Mouse (Mus musculus) retina, adult 2 months (tissue): ENCODE measurements around the gene Srrm4.

Experiments
- DNase-seq: peaks from one replicate; pipeline ENCODE4 v3.0.0-alpha.2; 2012; ENCODE audit warnings: low read depth, low spot score

Gene Srrm4

GRCm38 (mm10) chr5:116553868-116554267 lies 37.7 kb downstream of the Srrm4 start:
- no peak for DNase-seq

GRCm38 (mm10) chr5:116553106-116553505 lies 38.5 kb downstream of the Srrm4 start:
- no peak for DNase-seq

- DNase-seq, result no peak
Measured at GRCm38 (mm10) chr5:116552584-116552983, 39.0 kb downstream of the Srrm4 start.

DNA sequence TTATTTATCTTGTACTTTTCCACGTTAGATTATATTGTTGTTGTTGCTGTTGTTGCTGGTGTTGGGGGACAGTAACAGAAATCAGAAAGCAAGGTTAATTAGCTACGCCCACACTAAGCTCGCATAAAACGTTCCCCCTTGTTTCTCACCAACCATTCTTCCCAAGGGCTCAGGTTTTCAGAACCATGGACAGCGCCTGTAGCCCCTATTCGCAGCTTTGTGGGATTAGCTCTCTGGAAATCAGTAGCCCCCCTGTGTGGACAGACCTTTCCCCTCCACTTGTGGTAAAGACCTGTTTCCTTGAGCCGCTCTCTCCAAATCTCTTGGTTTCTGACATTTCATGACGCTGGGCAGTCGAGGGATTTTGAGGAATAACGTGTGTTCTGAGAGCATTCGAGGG lies 45.9 kb downstream of the Srrm4 start:
- DNase-seq, result no peak

GRCm38 (mm10) chr5:116542317-116542716 lies 49.3 kb downstream of the Srrm4 start:
- DNase-seq, result no peak

DNA sequence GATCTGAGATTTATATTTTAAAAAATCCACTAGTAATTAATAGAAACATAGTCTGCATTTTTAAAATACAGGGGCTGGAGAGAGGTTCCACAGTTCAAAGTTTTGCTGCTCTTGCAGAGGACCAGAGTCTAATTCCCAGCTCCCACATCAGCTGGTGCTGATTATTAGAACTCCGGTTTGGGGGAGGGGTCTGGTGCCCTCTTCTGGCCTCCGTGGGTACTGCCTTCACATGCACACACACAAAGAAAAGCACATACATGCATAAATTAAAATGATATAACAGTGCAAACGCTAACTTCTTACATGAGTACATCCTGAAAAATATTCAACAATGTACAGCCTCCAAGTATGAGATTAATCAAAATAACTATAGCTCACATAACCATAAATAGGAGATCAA lies 50.5 kb downstream of the Srrm4 start:
- no peak for DNase-seq

- DNase-seq, result no peak
Measured at GRCm38 (mm10) chr5:116539360-116539759, 52.3 kb downstream of the Srrm4 start.

DNA sequence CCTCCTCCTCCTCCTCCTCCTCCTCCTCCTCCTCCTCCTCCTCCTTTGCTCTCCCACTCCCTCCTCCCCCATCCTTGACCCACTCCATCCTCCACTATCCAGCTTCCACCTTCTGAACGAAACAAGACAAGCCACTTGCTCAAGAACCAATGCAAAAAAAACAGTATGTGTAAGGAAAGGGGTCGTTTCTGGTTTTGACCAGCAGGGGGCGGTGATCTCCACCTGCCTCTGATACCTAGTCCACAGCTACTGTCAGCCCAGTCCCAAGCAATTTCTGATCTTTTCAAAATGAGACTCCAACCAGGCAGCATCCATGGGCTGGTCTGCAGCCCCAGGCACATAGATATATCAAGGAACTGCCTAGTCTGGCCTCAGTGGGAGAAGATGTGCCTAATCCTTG lies 53.1 kb downstream of the Srrm4 start:
- DNase-seq, result no peak

GRCm38 (mm10) chr5:116526324-116526723 lies 65.3 kb downstream of the Srrm4 start:
- DNase-seq, result no peak

- no peak for DNase-seq
Measured at GRCm38 (mm10) chr5:116525308-116525707, 66.3 kb downstream of the Srrm4 start.

DNA sequence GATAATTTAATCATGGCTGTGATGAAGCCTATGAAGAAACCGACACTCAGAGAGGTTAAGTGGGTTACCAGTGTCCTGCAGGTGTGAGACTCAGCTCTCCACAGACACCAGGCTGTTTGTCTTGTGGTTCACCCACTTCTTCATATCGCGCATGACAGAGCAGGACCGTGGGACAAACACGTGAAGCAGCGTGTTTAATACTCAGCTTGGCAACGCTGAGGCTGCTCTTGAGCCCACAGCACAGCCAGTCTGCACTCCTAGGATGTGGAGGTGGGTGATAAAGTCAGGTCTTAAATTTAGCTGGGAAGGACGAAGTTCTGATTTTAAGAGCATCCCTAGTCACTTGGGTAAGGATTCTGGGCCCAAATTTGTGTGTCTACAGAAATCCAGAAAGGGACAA lies 68.1 kb downstream of the Srrm4 start:
- no peak for DNase-seq

GRCm38 (mm10) chr5:116523079-116523478 lies 68.5 kb downstream of the Srrm4 start:
- no peak for DNase-seq

DNA sequence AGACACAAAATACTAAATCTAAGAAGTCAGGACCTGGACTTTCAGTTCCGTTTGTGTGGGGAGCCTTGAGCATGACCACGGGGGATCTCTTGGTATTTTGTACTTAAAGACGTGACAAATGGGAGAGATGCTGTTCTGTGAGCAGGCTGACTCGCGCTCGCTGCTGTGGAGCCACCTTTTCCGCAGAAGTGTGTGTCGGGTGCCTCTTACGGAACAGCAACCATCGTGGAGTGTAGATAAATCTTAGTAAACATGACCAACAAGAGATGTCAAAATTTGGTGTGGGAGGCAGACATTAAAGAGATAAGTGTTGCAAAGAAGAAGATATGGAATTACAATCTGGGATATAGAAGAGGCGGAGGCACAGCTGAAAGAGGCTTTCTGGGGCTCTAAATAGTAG lies 69.3 kb downstream of the Srrm4 start:
- no peak for DNase-seq

DNA sequence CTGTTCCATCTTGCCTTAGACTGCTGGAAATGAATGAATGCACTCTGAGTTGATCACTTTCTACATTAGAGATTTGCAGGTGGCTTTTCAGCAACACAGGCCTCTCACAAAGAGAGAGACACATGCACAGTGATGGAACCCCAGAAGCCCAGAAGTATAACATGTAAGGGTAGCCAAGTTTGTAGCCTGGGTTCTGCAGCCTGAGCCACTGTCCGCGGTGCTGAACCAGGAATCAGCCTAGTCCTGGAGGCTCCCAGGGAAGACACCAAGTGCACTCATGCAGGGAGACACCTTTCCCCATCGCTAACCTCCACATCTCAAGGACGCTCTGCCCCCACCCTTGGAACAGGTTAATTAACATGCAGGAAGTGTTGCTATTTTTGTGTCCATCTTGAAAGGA lies 73.6 kb downstream of the Srrm4 start:
- no peak for DNase-seq

DNA sequence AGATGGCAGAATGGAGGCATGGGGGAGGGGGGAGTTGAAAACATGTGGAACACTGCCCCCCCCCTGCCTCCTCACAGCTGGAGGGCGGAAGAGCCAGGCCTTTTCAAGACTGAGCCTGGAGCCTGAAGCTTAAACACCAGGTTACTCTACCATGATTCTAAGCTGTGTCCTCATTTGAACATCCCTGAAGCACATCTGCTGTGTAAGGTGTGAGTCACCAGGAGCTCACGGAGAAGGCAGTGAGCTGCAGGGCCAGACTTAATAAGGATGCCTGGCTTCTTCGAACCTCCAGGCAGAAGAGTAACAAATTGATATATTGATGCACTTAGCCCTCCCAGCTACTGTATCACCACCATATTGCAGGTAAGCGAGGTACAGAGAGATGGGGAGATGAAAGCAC lies 79.5 kb downstream of the Srrm4 start:
- DNase-seq, result no peak

- DNase-seq, result no peak
Measured at GRCm38 (mm10) chr5:116510229-116510628, 81.4 kb downstream of the Srrm4 start.

- DNase-seq, result no peak
Measured at GRCm38 (mm10) chr5:116501342-116501741, 90.3 kb downstream of the Srrm4 start.

DNA sequence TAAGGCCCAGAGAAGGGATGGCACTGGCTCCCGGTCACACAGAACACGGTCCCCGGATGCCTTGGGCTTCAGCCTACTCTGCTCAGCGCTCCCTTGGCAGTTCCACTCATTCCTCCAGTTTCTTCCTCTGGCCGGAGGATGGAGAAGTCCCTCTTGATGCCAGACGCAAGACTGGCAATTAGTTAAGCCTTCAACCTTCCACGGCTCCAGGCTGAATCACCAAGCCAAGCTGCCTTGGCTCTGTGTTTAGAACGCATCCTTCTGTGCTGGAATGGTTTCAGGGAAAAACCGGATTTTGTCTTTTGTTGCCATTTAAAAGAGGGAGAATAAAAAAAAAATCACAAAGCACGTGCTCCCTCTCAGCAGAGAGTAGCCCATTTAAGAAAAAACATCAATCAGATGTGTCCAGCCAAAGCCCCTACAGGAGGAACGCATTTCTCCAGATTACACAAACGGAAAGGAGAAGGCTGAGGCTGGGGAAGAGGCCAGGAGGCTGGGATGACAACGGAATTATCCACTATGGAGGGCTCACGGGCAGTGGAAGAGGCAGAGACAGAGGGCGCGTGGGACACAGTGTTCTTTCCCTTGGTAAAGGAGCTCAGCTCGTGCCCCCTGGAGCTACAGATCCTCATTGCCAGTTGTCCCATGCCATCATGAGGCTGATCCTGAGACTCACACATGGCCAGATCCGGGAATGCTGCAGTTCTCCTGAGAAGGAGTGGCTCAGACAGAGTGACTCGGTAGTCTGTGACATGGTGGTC lies 92.6 kb downstream of the Srrm4 start:
- no peak for DNase-seq

- DNase-seq, result no peak
Measured at GRCm38 (mm10) chr5:116497866-116498265, 93.8 kb downstream of the Srrm4 start.

DNA sequence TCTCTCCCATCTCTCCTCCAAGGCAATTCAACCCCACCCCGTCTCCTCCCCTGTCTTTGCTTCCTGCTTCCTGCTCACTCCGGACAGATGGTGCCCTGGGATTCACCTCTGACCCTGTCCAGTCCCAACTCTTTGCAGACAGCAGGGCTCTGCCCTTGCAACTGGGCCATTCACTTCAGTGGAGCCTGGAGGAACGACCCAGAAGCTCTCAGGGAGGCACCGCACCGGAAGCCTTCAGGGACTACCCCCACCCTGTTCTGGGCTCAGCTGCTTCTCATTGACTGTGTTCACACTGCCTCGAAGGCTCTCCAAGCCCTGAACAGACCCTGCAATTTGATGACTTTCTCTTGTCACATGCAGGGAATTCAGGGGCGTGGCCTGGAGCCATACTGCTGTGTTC lies 94.4 kb downstream of the Srrm4 start:
- no peak for DNase-seq

- no peak for DNase-seq
Measured at GRCm38 (mm10) chr5:116496717-116497116, 94.9 kb downstream of the Srrm4 start.

DNA sequence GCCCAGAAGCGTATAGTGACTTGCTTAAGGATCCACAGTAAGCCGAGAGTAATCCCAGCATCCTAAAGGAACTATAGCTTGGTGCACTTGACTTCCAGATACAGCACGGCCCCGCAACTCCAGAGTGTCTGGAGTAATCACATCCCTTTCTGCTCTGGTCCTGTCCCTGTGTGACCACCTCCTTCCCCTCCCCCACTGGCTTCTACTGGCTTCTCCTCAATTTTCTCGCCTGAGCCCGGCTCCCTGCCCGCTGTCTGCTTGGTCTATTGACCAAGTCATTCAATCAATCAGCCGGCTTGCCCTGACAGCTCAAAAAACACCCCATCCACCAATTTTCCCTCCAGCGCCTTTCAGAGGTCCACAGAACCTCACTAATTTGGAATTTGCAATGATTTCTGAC lies 96.2 kb downstream of the Srrm4 start:
- DNase-seq, result no peak

DNA sequence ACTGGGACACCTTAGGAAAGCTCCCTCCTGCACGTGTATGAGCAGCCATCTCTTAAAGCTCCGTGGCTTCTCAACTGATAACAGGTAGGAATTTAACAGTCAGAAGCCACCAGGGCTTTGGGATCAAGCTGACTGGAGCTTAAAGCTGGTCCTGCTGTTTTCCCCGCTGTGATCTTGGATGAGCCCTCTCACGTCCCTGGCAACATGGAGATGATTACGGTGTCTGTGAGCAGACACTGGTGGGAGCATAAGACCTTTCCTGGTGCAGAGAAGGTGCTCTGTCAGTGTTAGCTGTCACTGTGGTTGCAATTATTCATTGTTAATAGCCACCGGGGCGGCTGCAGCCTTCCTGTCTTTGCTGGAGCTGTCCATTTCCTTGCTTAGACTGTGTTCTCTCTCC lies 97.2 kb downstream of the Srrm4 start:
- no peak for DNase-seq

DNA sequence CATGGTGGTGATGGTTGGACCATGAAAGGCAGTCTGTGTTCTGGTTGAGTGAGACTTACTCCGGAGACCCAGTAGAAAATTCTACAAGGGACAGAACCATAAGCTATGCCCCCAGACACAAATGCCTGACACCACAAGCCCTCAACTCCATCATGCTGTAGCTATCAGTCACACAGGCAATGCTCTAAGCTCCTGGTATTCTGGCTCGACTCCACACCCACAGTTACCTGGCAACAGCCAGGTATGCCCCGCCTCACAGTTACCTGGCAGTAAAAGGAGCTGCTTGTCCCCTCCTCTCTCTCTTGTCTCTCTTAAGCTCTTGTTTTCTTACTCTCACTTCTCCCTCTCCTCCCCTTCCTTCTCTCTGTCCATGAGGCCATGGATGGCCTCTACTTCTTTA lies 98.9 kb downstream of the Srrm4 start:
- DNase-seq, result no peak
